Mouse (Mus musculus): ENCODE data around the gene Scn4a.

Scn4a gene

GRCm38 (mm10) chr11:106272644-106273310, 80.3 kb downstream of the Scn4a start, which contains the start of gene Smarcd2:
Smarcd2 (minus strand) TSS chr11:106272972.
- DNase-seq (ENCODE audit: low read depth, low spot score): peak; percentile 98

GRCm38 (mm10) chr11:106271794-106272643, 81.1 kb downstream of the Scn4a start:
- DNase-seq (ENCODE audit: low read depth, low spot score): no peak

DNA sequence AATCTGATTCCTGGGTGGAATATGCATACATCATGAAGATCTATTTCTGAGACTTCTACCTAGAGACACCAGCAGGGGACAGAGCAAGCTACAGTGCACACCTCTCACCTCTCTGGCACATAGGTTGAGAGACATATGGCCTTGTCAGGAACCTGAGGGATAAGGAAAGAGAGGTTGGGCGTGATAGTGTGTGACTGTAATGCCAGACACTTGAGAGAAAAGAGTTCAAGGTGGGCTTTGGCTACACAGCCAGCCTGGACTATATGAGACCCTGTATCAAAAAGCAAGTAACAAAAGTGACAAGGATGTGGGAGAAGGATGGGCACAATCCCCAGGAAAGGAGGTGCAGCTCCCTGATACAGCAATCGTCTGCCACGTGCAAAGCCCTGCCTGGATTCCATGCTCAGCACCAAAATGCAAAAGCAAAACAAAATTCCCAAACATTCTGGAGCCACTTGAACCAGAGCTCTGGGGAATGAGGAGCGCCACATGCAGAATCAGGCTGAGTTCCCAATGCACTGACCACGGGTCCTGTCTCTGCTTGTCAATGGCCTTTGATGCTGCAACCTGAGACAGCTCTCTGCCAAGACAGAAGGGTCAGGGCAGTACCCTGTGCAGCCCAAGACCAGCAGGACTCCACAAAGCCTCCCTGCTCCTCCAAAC, 81.8 kb downstream of the Scn4a start:
- DNase-seq (ENCODE audit: low read depth, low spot score): no peak

- DNase-seq (ENCODE audit: low read depth, low spot score): no peak
These were observed 84.0 kb downstream of the Scn4a start for GRCm38 (mm10) chr11:106269060-106269431.
